Mouse (Mus musculus) limb, embryonic 11.5 days (tissue): ENCODE measurements around the gene Ankrd44. TPM values are rescaled to one million over a fixed set of nuclear protein-coding genes. Genes with fewer than 3 reads are reported as not detected.

Experiments used
- ATAC-seq: fragments of 200-750 bp; cut with Nextera tagmentation; 2 replicates; pipeline ENCODE4 v1.8.0; 2017; ENCODE audit warnings: low read depth; ENCODE audit not compliant: insufficient number of reproducible peaks, low FRiP score, low TSS enrichment
- DNase-seq: peaks from one replicate; pipeline ENCODE4 v3.0.0-alpha.2; 2015; ENCODE audit warnings: low spot score
- H3K27ac ChIP-seq: fragments of 300-500 bp; sonication (generic); replicated peaks from 2 replicates; pipeline ENCODE4 v1.5.1; 2014; ENCODE audit warnings: low read depth, mild to moderate bottlenecking, low read length
- H3K27me3 ChIP-seq: fragments of 300-500 bp; sonication (generic); 2 replicates; pipeline ENCODE4 v1.6.1; 2014; ENCODE audit warnings: mild to moderate bottlenecking, low read length, mixed read lengths; ENCODE audit not compliant: control insufficient read depth, insufficient read depth
- H3K36me3 ChIP-seq: fragments of 300-500 bp; sonication (generic); 2 replicates; pipeline ENCODE4 v1.6.1; 2014; ENCODE audit warnings: mild to moderate bottlenecking, low read length, moderate library complexity, mixed read lengths; ENCODE audit not compliant: control insufficient read depth, insufficient read depth
- H3K4me1 ChIP-seq: fragments of 300-500 bp; sonication (generic); 2 replicates; pipeline ENCODE4 v1.6.1; 2014; ENCODE audit warnings: low read length, mixed read lengths; ENCODE audit not compliant: control insufficient read depth, insufficient read depth
- H3K4me2 ChIP-seq: fragments of 300-500 bp; sonication (generic); 2 replicates; pipeline ENCODE4 v1.6.1; 2014; ENCODE audit warnings: low read depth, mild to moderate bottlenecking, moderate library complexity; ENCODE audit not compliant: severe bottlenecking
- H3K4me3 ChIP-seq: fragments of 300-500 bp; sonication (generic); 2 replicates; pipeline ENCODE4 v1.5.1; 2014; ENCODE audit warnings: low read depth, low read length
- H3K9ac ChIP-seq: fragments of 300-500 bp; sonication (generic); 2 replicates; pipeline ENCODE4 v1.6.1; 2014; ENCODE audit warnings: mild to moderate bottlenecking, low read length
- H3K9me3 ChIP-seq: fragments of 300-500 bp; sonication (generic); 2 replicates; pipeline ENCODE4 v1.6.1; 2016; ENCODE audit warnings: low read length; ENCODE audit not compliant: control insufficient read depth
- WGBS: fragments of 180-500 bp; shearing (Covaris S2); extraction: QIAGEN DNeasy Blood & Tissue Kit; methylation state at CpG from one replicate; pipeline ENCODE4 v1.1.7; 2014; 5-methylcytosine and 5-hydroxymethylcytosine counted together
- polyA plus RNA-seq: library from polyadenylated mRNA; unstranded; fragments of >200 nt; fragmentation: Nextera tagmentation; extraction: Ambion mirVana; gene quantifications from 2 replicates; pipeline ENCODE4 v1.2.1, GENCODE M21; 2014

Ankrd44 gene
- polyA plus RNA-seq, 1 experiment from 2014 or later: 23.5 TPM

GRCm38 (mm10) chr1:54778151-54778550 lies 148.0 kb downstream of the Ankrd44 start:
- WGBS: 96% methylated on average over 6 of the region's 6 CpGs
- H3K9ac ChIP-seq: no peak overlapping the region
- H3K36me3 ChIP-seq: no peaks in the 10 kb centered on the region

GRCm38 (mm10) chr1:54777104-54777503 lies 149.1 kb downstream of the Ankrd44 start:
- Histone ChIP-seq H3K9me3 (no peaks in the 10 kb centered on the region), H3K4me2 (no peak overlapping the region), H3K4me3 (no peak overlapping the region), H3K36me3 (no peaks in the 10 kb centered on the region), H3K27ac (no peak overlapping the region), H3K4me1 (no peaks in the 10 kb centered on the region), H3K9ac (no peak overlapping the region), H3K27me3 (no peaks in the 10 kb centered on the region)
- no peak for ATAC-seq
- DNase-seq: no peak
- WGBS: 80% methylated on average over 6 of the region's 6 CpGs

More at GRCm38 (mm10) chr1:54778151-54778550, 148.0 kb downstream of the Ankrd44 start:
- H3K4me2 ChIP-seq: no peak overlapping the region
- no peak overlapping the region for H3K4me3 ChIP-seq
- no peaks in the 10 kb centered on the region for H3K4me1 ChIP-seq
- ATAC-seq (no peak), DNase-seq (no peak)
- H3K9me3 ChIP-seq: no peaks in the 10 kb centered on the region
- H3K27ac ChIP-seq: no peak overlapping the region
- H3K27me3 ChIP-seq: no peaks in the 10 kb centered on the region

- Histone ChIP-seq H3K4me3 (no peak overlapping the region), H3K27me3 (no peaks in the 10 kb centered on the region), H3K4me2 (no peak overlapping the region), H3K36me3 (no peaks in the 10 kb centered on the region), H3K9ac (no peak overlapping the region), H3K27ac (no peak overlapping the region), H3K9me3 (no peaks in the 10 kb centered on the region), H3K4me1 (no peaks in the 10 kb centered on the region)
- DNase-seq (no peak), ATAC-seq (no peak)
- 58% methylated on average over 8 of the region's 8 CpGs for WGBS
Measured at GRCm38 (mm10) chr1:54776116-54776515, 150.1 kb downstream of the Ankrd44 start.

GRCm38 (mm10) chr1:54772843-54773242 lies 153.3 kb downstream of the Ankrd44 start:
- Histone ChIP-seq H3K4me2 (no peak overlapping the region), H3K27me3 (no peaks in the 10 kb centered on the region), H3K36me3 (no peaks in the 10 kb centered on the region), H3K9ac (no peak overlapping the region), H3K9me3 (no peaks in the 10 kb centered on the region), H3K4me1 (no peaks in the 10 kb centered on the region), H3K27ac (no peak overlapping the region), H3K4me3 (no peak overlapping the region)
- no peak for ATAC-seq
- WGBS: 91% methylated on average over 5 of the region's 5 CpGs
- no peak for DNase-seq

- ATAC-seq (no peak), DNase-seq (no peak)
- Histone ChIP-seq H3K27ac (no peak overlapping the region), H3K36me3 (no peaks in the 10 kb centered on the region), H3K9ac (no peak overlapping the region), H3K4me2 (no peak overlapping the region), H3K4me1 (no peaks in the 10 kb centered on the region), H3K9me3 (no peaks in the 10 kb centered on the region), H3K27me3 (no peaks in the 10 kb centered on the region), H3K4me3 (no peak overlapping the region)
- WGBS: 94% methylated on average over 3 of the region's 3 CpGs
Measured at GRCm38 (mm10) chr1:54771471-54771870, 154.7 kb downstream of the Ankrd44 start.

- H3K4me2 ChIP-seq: no peak overlapping the region
- H3K4me3 ChIP-seq: no peak overlapping the region
- no peak for DNase-seq
- no peaks in the 10 kb centered on the region for H3K27me3 ChIP-seq
- no peaks in the 10 kb centered on the region for H3K4me1 ChIP-seq
- H3K27ac ChIP-seq: no peak overlapping the region
- ATAC-seq: no peak
- whole genome bisulfite sequencing: 75% methylated on average over 3 of the region's 3 CpGs
- H3K9ac ChIP-seq: no peak overlapping the region
- H3K36me3 ChIP-seq: no peaks in the 10 kb centered on the region; the same call in 1 of the 2 replicates
- no peaks in the 10 kb centered on the region for H3K9me3 ChIP-seq
Measured at GRCm38 (mm10) chr1:54767221-54767620, 159.0 kb downstream of the Ankrd44 start.

- H3K27ac ChIP-seq: no peak overlapping the region
- no peak overlapping the region for H3K9ac ChIP-seq
- H3K36me3 ChIP-seq: no peaks in the 10 kb centered on the region; the same call in 1 of the 2 replicates
- H3K9me3 ChIP-seq: no peaks in the 10 kb centered on the region
- ATAC-seq (no peak), DNase-seq (no peak)
- no peak overlapping the region for H3K4me2 ChIP-seq
- H3K27me3 ChIP-seq: no peaks in the 10 kb centered on the region
- H3K4me1 ChIP-seq: no peaks in the 10 kb centered on the region
- H3K4me3 ChIP-seq: no peak overlapping the region
- WGBS: 98% methylated on average over 2 of the region's 2 CpGs
Measured at GRCm38 (mm10) chr1:54765632-54766238, 160.5 kb downstream of the Ankrd44 start.

- no peak for ATAC-seq
Measured at GRCm38 (mm10) chr1:54762216-54762807, 163.9 kb downstream of the Ankrd44 start.

More at GRCm38 (mm10) chr1:54762216-54762807, 163.9 kb downstream of the Ankrd44 start:
- H3K27me3 ChIP-seq: no peaks in the 10 kb centered on the region
- H3K9me3 ChIP-seq: no peaks in the 10 kb centered on the region
- H3K36me3 ChIP-seq: no peaks in the 10 kb centered on the region; the same call in 1 of the 2 replicates
- no peak for DNase-seq
- no peak overlapping the region for H3K27ac ChIP-seq
- 83% methylated on average over 10 of the region's 10 CpGs for WGBS
- H3K4me3 ChIP-seq: no peak overlapping the region
- H3K4me2 ChIP-seq: no peak overlapping the region
- no peak overlapping the region for H3K9ac ChIP-seq
- no peaks in the 10 kb centered on the region for H3K4me1 ChIP-seq
